In the genomic region with DNA sequence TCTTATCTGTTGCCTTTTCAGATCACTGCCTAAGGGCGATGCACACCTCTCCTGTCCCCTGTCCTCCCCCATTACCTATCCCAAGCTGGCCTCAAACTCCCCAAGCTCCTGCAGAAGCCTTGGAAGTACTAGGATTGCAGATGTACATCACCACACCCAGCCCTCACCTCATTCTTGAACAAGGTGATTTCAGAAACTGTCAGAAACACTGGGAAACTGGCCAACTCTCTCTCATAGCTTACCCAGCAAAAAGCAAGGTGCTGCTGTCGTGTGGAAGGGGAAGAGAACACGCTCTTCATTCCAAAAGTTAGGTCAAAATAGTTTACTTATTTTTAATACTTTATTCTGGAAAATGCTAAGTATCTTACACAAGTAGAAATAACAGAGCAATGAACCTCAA, we compare ENCODE assay signal across 24 mouse cellular contexts.
DNase-seq lines count a peak whose midpoint lies in the region; ATAC-seq lines count a peak whose summit lies in the region.
"Had no signal": no experiment of that assay in that cellular context is flagged by ENCODE, and none has a peak within 500 bp of the region (broad histone marks: within the 10 kb centered on the region; RNA-seq: fewer than 3 reads in every experiment).

No protein-coding gene starts in this region.

- DNase-seq in kidney, adult 8-10 months: peak; percentile 58 to 70
- DNase-seq in kidney, postnatal 4 days: no peak
- DNase-seq in 3T3-L1 (ENCODE audit: low read depth, low spot score): peak; percentile 29
- peak; percentile 60 to 80 for DNase-seq in kidney, postnatal 36 days
- no peak for DNase-seq in B cell, adult 2 months
- DNase-seq: adrenal gland, postnatal 10 days; cerebellum, adult 11 months; cerebellum, postnatal 10 days; gastrocnemius, postnatal 10 days; liver, postnatal 0 days; lung, postnatal 36 days; right cerebral cortex, postnatal 25 days had no signal

- H3K4me3 ChIP-seq in kidney, embryonic 16.5 days (ENCODE audit: low read length): no peak overlapping the region
- H3K4me3 ChIP-seq: forebrain, embryonic 13.5 days; heart, embryonic 10.5 days; heart, embryonic 15.5 days; intestine, embryonic 15.5 days; left cerebral cortex, adult 2 months; limb, embryonic 13.5 days; liver, embryonic 12.5 days had no signal

- no peaks in the 10 kb centered on the region for H3K9me3 ChIP-seq in kidney, embryonic 16.5 days (ENCODE audit: low read length)
- H3K9me3 ChIP-seq: forebrain, embryonic 13.5 days; G1E; heart, embryonic 10.5 days; heart, embryonic 15.5 days; intestine, embryonic 15.5 days; limb, embryonic 13.5 days; liver, embryonic 12.5 days had no signal

- H3K36me3 ChIP-seq in kidney, embryonic 16.5 days (ENCODE audit: insufficient read depth, low read length): no peaks in the 10 kb centered on the region
- H3K36me3 ChIP-seq: G1E; heart, embryonic 10.5 days; heart, embryonic 15.5 days; intestine, embryonic 15.5 days; limb, embryonic 13.5 days; liver, embryonic 12.5 days had no signal

- 0 out of 2 replicates have a peak overlapping the region, but pooled peaks have one; percentile 41 for H3K27ac ChIP-seq in kidney, embryonic 16.5 days (ENCODE audit: low read length)
- H3K27ac ChIP-seq: forebrain, embryonic 13.5 days; heart, embryonic 10.5 days; heart, embryonic 15.5 days; hindbrain, postnatal 0 days; intestine, embryonic 15.5 days; left cerebral cortex, adult 2 months; limb, embryonic 13.5 days; liver, embryonic 12.5 days had no signal

- WGBS in kidney, embryonic 16.5 days: 72% methylated on average over 3 of the region's 3 CpGs

- no peak overlapping the region for H3K4me2 ChIP-seq in kidney, embryonic 16.5 days (replicated peaks; ENCODE audit: low read depth, low read length)
- H3K4me2 ChIP-seq: forebrain, embryonic 13.5 days; heart, embryonic 15.5 days; intestine, embryonic 15.5 days; limb, embryonic 13.5 days; liver, embryonic 12.5 days; midbrain, embryonic 11.5 days had no signal

- no peak overlapping the region for H3K9ac ChIP-seq in kidney, embryonic 16.5 days (replicated peaks; ENCODE audit: low read length)
- H3K9ac ChIP-seq: forebrain, embryonic 13.5 days; heart, embryonic 15.5 days; intestine, embryonic 15.5 days; limb, embryonic 13.5 days; liver, embryonic 12.5 days; liver, postnatal 0 days had no signal

- ATAC-seq in kidney, embryonic 16.5 days (ENCODE audit: low FRiP score, low TSS enrichment): no peak
- ATAC-seq: forebrain, embryonic 13.5 days; hindbrain, postnatal 0 days; liver, embryonic 12.5 days; liver, postnatal 0 days; midbrain, embryonic 16.5 days had no signal

- H3K4me1 ChIP-seq in kidney, embryonic 16.5 days (ENCODE audit: insufficient read depth, low read length): peaks cover 41% of the 10 kb centered on the region

- no peaks in the 10 kb centered on the region for H3K27me3 ChIP-seq in kidney, embryonic 16.5 days (ENCODE audit: insufficient read depth, low read length)
- H3K27me3 ChIP-seq: forebrain, embryonic 13.5 days; heart, embryonic 15.5 days; intestine, embryonic 15.5 days; limb, embryonic 13.5 days; liver, embryonic 12.5 days had no signal

Comparison
In these comparisons a context has a peak if more than half of its experiments do, and no peak if none do; other contexts are left out.
1. DNase-seq: peak in kidney, adult 8-10 months (2 of 2), 3T3-L1 (single experiment) and kidney, postnatal 36 days (2 of 2); none in kidney, postnatal 4 days (0 of 2) and B cell, adult 2 months (0 of 2).